Mouse (Mus musculus) limb, embryonic 14.5 days (tissue): ENCODE measurements around the gene Myl6. TPM values are rescaled to one million over a fixed set of nuclear protein-coding genes. Genes with fewer than 3 reads are reported as not detected.
"Not testable (repeated sequence)": the region's sequence is repeated elsewhere in the genome, so short reads cannot be mapped to it uniquely, and the experiment has no call there.

Experiments
- ATAC-seq: fragments of 200-750 bp; cut with Nextera tagmentation; 2 replicates; pipeline ENCODE4 v1.8.0; 2017; ENCODE audit warnings: low read depth, moderate number of reproducible peaks, moderate TSS enrichment; ENCODE audit not compliant: low FRiP score
- DNase-seq: peaks from one replicate; pipeline ENCODE4 v3.0.0-alpha.2; 2015; ENCODE audit warnings: low spot score
- H3K27ac ChIP-seq: fragments of 300-500 bp; sonication (generic); replicated peaks from 2 replicates; pipeline ENCODE4 v1.5.1; 2014; ENCODE audit warnings: low read depth, mild to moderate bottlenecking, low read length, moderate library complexity, mixed read lengths
- H3K27me3 ChIP-seq: fragments of 300-500 bp; sonication (generic); 2 replicates; pipeline ENCODE4 v1.6.1; 2014; ENCODE audit warnings: low read length, mixed read lengths; ENCODE audit not compliant: control insufficient read depth, insufficient read depth
- H3K36me3 ChIP-seq: fragments of 300-500 bp; sonication (generic); 2 replicates; pipeline ENCODE4 v1.6.1; 2014; ENCODE audit warnings: mild to moderate bottlenecking, low read length, moderate library complexity, mixed read lengths; ENCODE audit not compliant: control insufficient read depth, insufficient read depth
- H3K4me1 ChIP-seq: fragments of 300-500 bp; sonication (generic); 2 replicates; pipeline ENCODE4 v1.6.1; 2014; ENCODE audit warnings: antibody characterized with exemption, low read length, mixed read lengths; ENCODE audit not compliant: control insufficient read depth, insufficient read depth
- H3K4me2 ChIP-seq: fragments of 300-500 bp; sonication (generic); replicated peaks from 2 replicates; pipeline ENCODE4 v1.6.1; 2014; ENCODE audit warnings: low read depth, mild to moderate bottlenecking, low read length, moderate library complexity; ENCODE audit not compliant: severe bottlenecking
- H3K4me3 ChIP-seq: fragments of 300-500 bp; sonication (generic); replicated peaks from 2 replicates; pipeline ENCODE4 v1.5.1; 2014; ENCODE audit warnings: low read length
- H3K9ac ChIP-seq: fragments of 300-500 bp; sonication (generic); 2 replicates; pipeline ENCODE4 v1.6.1; 2014; ENCODE audit warnings: mild to moderate bottlenecking, low read depth, low read length, moderate library complexity; ENCODE audit not compliant: severe bottlenecking
- H3K9me3 ChIP-seq: fragments of 300-500 bp; sonication (generic); 2 replicates; pipeline ENCODE4 v1.6.1; 2016; ENCODE audit warnings: low read length; ENCODE audit not compliant: control insufficient read depth
- POLR2A ChIP-seq: fragments of 200-500 bp; IDR thresholded peaks from 2 replicates; pipeline ENCODE4 v1.8.0; 2012; ENCODE audit warnings: inconsistent platforms, mild to moderate bottlenecking, moderate library complexity, borderline replicate concordance; ENCODE audit not compliant: insufficient read depth, insufficient read length; ENCODE audit errors: extremely low read depth
- WGBS: fragments of 180-500 bp; shearing (Covaris S2); extraction: QIAGEN DNeasy Blood & Tissue Kit; methylation state at CpG from one replicate; pipeline ENCODE4 v1.1.7; 2014; 5-methylcytosine and 5-hydroxymethylcytosine counted together
- polyA plus RNA-seq, 2 experiments: library from polyadenylated mRNA; depleted of rRNA in 1 of 2; stranded (reverse) in 1 of 2; unstranded in 1 of 2; fragments of >200 nt; fragmentation: Nextera tagmentation in 1 of 2; extraction: Ambion mirVana in 1 of 2; gene quantifications; 2 replicates each; pipeline versions ENCODE4 v1.2.1 to v1.2.3; 2012 to 2014

The Myl6 gene
- polyA plus RNA-seq, 2 experiments = 1,105 to 1,623 TPM

- peak; percentile 20 for DNase-seq
- WGBS = 0% methylated on average over 12 of the region's 12 CpGs
- peak overlapping the region; percentile 97 for H3K27ac ChIP-seq
- H3K4me3 ChIP-seq = peak overlapping the region; percentile 79
- peaks cover 19% of the 10 kb centered on the region for H3K4me1 ChIP-seq
- peak overlapping the region; percentile 76 for H3K9ac ChIP-seq
- no peaks in the 10 kb centered on the region for H3K9me3 ChIP-seq
- H3K27me3 ChIP-seq = no peaks in the 10 kb centered on the region
- peak; percentile 8 for ATAC-seq
- H3K36me3 ChIP-seq = peaks cover 36% of the 10 kb centered on the region
- no peak for TF ChIP-seq POLR2A
- peak overlapping the region; percentile 66 for H3K4me2 ChIP-seq
These were observed 638 bp downstream of the Myl6 start for GRCm38 (mm10) chr10:128493319-128493694.

GRCm38 (mm10) chr10:128492633-128493311 is 1.2 kb downstream of the Myl6 start:
- H3K4me2 ChIP-seq = peak overlapping the region; percentile 66
- ATAC-seq (peak; percentile 25), DNase-seq (peak; percentile 77)
- H3K27me3 ChIP-seq = no peaks in the 10 kb centered on the region
- H3K9me3 ChIP-seq = no peaks in the 10 kb centered on the region
- peaks cover 17% of the 10 kb centered on the region for H3K4me1 ChIP-seq
- no peak for TF ChIP-seq POLR2A
- H3K9ac ChIP-seq = peak overlapping the region; percentile 76
- peak overlapping the region; percentile 97 for H3K27ac ChIP-seq
- peaks cover 41% of the 10 kb centered on the region for H3K36me3 ChIP-seq
- WGBS = 19% methylated on average over 12 of the region's 12 CpGs
- peak overlapping the region; percentile 79 for H3K4me3 ChIP-seq

- not testable (repeated sequence) for H3K27me3 ChIP-seq, ATAC-seq, DNase-seq, H3K9me3 ChIP-seq
- Histone ChIP-seq H3K4me3 (peak overlapping the region; percentile 79), H3K4me1 (peaks cover 17% of the 10 kb centered on the region), H3K9ac (peak overlapping the region; percentile 76), H3K4me2 (peak overlapping the region; percentile 66), H3K36me3 (peaks cover 49% of the 10 kb centered on the region), H3K27ac (peak overlapping the region; percentile 97; the same call in 1 of the 2 replicates)
- WGBS = 72% methylated on average over 8 of the region's 8 CpGs
These were observed 1.9 kb downstream of the Myl6 start for GRCm38 (mm10) chr10:128492051-128492450.

GRCm38 (mm10) chr10:128491495-128491894 is 2.5 kb downstream of the Myl6 start:
- Histone ChIP-seq H3K4me3 (peak overlapping the region; percentile 79), H3K9me3 (no peaks in the 10 kb centered on the region), H3K4me1 (peaks cover 17% of the 10 kb centered on the region), H3K36me3 (peaks cover 53% of the 10 kb centered on the region), H3K27ac (no peak overlapping the region), H3K4me2 (peak overlapping the region; percentile 66), H3K27me3 (no peaks in the 10 kb centered on the region), H3K9ac (no peak overlapping the region)
- DNase-seq = no peak
- 65% methylated on average over 6 of the region's 6 CpGs for WGBS
- no peak for TF ChIP-seq POLR2A
- no peak for ATAC-seq

GRCm38 (mm10) chr10:128490912-128491311 is 3.0 kb downstream of the Myl6 start:
- H3K36me3 ChIP-seq = peaks cover 58% of the 10 kb centered on the region
- no peak overlapping the region for H3K9ac ChIP-seq
- H3K4me2 ChIP-seq = peak overlapping the region; percentile 66; the same call in 1 of the 2 replicates
- no peak overlapping the region for H3K27ac ChIP-seq
- H3K4me1 ChIP-seq = peaks cover 17% of the 10 kb centered on the region
- 59% methylated on average over 4 of the region's 5 CpGs for WGBS
- TF ChIP-seq POLR2A = no peak
- H3K4me3 ChIP-seq = no peak overlapping the region
- no peak for DNase-seq
- no peaks in the 10 kb centered on the region for H3K9me3 ChIP-seq
- no peak for ATAC-seq
- no peaks in the 10 kb centered on the region for H3K27me3 ChIP-seq

GRCm38 (mm10) chr10:128490232-128490631 is 3.7 kb downstream of the Myl6 start:
- peaks cover 17% of the 10 kb centered on the region for H3K4me1 ChIP-seq
- no peak overlapping the region for H3K4me2 ChIP-seq
- H3K9me3 ChIP-seq = no peaks in the 10 kb centered on the region
- TF ChIP-seq POLR2A = no peak
- peaks cover 65% of the 10 kb centered on the region for H3K36me3 ChIP-seq
- H3K9ac ChIP-seq = no peak overlapping the region
- ATAC-seq (no peak), DNase-seq (peak; percentile 32)
- 61% methylated on average over 5 of the region's 5 CpGs for WGBS
- no peak overlapping the region for H3K4me3 ChIP-seq
- no peak overlapping the region; the same call in 1 of the 2 replicates for H3K27ac ChIP-seq
- H3K27me3 ChIP-seq = no peaks in the 10 kb centered on the region
